Mouse (Mus musculus) myocyte (in vitro differentiated cells): ENCODE measurements around the gene Aym1.

ENCODE experiments used
- E2F4 ChIP-seq: IDR thresholded peaks from one replicate; pipeline ENCODE4 v1.6.1; 2011; ENCODE audit warnings: mild to moderate bottlenecking, control low read depth, moderate library complexity; ENCODE audit not compliant: insufficient read depth
- MAX ChIP-seq: IDR thresholded peaks from one replicate; pipeline ENCODE4 v1.6.1; 2011; ENCODE audit warnings: low read depth, mild to moderate bottlenecking, control low read depth
- MYOD1 ChIP-seq, 3 experiments: IDR thresholded peaks; one replicate each; pipeline ENCODE4 v1.6.1; 2011; ENCODE audit warnings: control low read depth in 2 of 3, low read depth in 2 of 3, mild to moderate bottlenecking in 2 of 3, moderate library complexity in 1 of 3; ENCODE audit not compliant: insufficient read length in 2 of 3, control insufficient read depth in 1 of 3
- POLR2A ChIP-seq: IDR thresholded peaks from one replicate; pipeline ENCODE4 v1.6.1; 2011; ENCODE audit warnings: low read depth, mild to moderate bottlenecking, control low read depth, moderate library complexity; ENCODE audit not compliant: insufficient read length
- POLR2AphosphoS2 ChIP-seq: IDR thresholded peaks from one replicate; pipeline ENCODE4 v1.6.1; 2011; ENCODE audit warnings: low read depth, control low read depth; ENCODE audit not compliant: insufficient read length
- TCF12 ChIP-seq: IDR thresholded peaks from one replicate; pipeline ENCODE4 v1.6.1; 2011; ENCODE audit warnings: mild to moderate bottlenecking, control low read depth; ENCODE audit not compliant: poor library complexity, insufficient read depth, severe bottlenecking
- TCF3 ChIP-seq: IDR thresholded peaks from one replicate; pipeline ENCODE4 v1.6.1; 2011; ENCODE audit warnings: low read depth, control low read depth; ENCODE audit not compliant: insufficient read length
- USF1 ChIP-seq: IDR thresholded peaks from one replicate; pipeline ENCODE4 v1.6.1; 2011; ENCODE audit warnings: low read depth, mild to moderate bottlenecking, control low read depth, moderate library complexity

DNA sequence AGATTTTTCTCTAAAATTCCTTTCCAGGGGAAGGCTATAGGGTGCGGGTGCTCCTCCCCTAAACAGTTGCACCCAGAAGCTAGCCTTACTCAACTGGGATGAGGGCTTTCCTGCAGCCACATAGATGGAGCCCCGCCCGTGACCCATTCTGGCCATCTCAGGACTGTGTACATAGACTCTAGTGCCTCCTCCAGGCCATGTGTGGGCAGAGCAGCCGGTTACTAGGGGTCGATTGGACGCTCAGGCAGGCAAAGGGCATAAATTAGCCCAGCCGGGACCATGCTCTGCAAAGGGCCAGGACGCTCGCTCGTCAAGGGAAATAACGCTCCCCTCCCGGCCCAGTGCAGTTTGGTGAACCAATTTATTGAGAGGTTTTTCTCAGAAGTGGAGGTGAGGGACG lies 8.5 kb upstream of the Aym1 start:
- TF ChIP-seq POLR2A (no peak), TCF3 (no peak), USF1 (no peak), E2F4 (no peak), TCF12 (no peak), MAX (no peak), MYOD1 (IDR thresholded peaks at IDR 0.05; ENCODE audit: control insufficient read depth in 1 of 3, insufficient read length in 2 of 3, low read depth in 2 of 3) (no peak), POLR2AphosphoS2 (no peak)
